Mouse (Mus musculus): ENCODE data around the gene Adk. TPM values are rescaled to one million over a fixed set of nuclear protein-coding genes. Genes with fewer than 3 reads are reported as not detected.

Adk gene
- total RNA-seq, 1 experiment from 2014 or later: 47.3 TPM

DNA sequence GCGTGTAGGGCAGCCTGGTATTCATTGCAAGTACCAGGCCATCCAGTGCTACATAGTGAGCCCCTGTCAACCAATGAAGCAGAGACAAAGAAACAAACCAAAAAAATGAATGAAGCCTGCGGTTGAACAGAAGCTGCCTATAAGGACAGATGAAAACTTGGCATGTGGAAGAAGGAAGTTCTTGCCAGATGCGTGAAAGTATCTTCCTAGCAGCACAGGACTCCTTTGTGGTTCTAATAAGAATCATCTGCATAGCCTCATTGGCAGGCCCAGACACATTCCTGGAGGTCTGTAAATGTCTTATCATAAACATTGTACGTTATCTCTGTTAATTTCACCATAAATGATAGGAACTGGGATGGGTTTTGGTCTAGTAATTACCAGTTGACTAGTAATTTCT, 154.1 kb downstream of the Adk start:
- ATAC-seq (replicated peaks; ENCODE audit: insufficient number of reproducible peaks, low FRiP score, low TSS enrichment, poor library complexity, severe bottlenecking): no peak

GRCm38 (mm10) chr14:21221574-21222138, 169.3 kb downstream of the Adk start:
- no peak for ATAC-seq (replicated peaks; ENCODE audit: insufficient number of reproducible peaks, low FRiP score, low TSS enrichment, poor library complexity, severe bottlenecking)

GRCm38 (mm10) chr14:21222206-21222605, 169.8 kb downstream of the Adk start:
- ATAC-seq (replicated peaks; ENCODE audit: insufficient number of reproducible peaks, low FRiP score, low TSS enrichment, poor library complexity, severe bottlenecking): no peak

DNA sequence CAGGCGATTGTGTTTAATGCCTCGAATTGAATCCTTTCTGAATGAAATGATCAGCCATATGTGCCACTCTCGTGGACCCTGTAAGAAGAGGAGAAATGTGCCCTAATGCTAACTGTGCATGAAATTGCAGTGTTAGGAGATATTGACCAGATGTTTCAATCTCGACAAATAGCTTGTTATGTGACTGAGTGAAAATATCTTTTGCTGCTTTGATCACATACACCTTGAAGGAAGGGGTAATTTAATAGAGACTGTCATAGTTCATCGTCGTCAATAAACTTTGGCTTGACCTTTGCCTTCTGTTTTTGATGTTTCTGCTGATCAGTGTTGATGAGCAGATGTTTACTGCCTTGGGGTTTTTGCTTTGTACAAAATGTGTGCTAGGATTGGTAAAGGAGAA, 171.1 kb downstream of the Adk start:
- no peak for ATAC-seq (replicated peaks; ENCODE audit: insufficient number of reproducible peaks, low FRiP score, low TSS enrichment, poor library complexity, severe bottlenecking)

- no peak for ATAC-seq (replicated peaks; ENCODE audit: insufficient number of reproducible peaks, low FRiP score, low TSS enrichment, poor library complexity, severe bottlenecking)
Measured at GRCm38 (mm10) chr14:21223971-21224635, 171.7 kb downstream of the Adk start.

DNA sequence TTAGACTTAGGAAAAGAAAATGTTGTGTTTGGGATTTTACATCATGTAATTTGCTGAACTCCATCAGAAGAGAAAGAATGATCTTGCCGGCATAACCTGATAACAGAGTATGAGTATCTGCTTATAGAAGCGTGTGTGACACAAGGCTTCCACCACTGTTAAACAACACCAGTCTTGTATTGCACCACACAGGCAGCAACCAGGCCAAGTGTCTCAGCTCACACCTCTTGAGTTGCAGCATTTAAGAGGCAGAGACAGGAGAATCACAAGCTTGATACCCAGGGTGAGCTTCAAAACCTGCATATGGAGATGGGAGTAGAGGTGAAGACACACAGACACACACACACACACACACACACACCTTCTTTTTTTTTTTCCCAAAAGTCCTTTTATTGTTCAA, 184.7 kb downstream of the Adk start:
- ATAC-seq (replicated peaks; ENCODE audit: insufficient number of reproducible peaks, low FRiP score, low TSS enrichment, poor library complexity, severe bottlenecking): no peak

DNA sequence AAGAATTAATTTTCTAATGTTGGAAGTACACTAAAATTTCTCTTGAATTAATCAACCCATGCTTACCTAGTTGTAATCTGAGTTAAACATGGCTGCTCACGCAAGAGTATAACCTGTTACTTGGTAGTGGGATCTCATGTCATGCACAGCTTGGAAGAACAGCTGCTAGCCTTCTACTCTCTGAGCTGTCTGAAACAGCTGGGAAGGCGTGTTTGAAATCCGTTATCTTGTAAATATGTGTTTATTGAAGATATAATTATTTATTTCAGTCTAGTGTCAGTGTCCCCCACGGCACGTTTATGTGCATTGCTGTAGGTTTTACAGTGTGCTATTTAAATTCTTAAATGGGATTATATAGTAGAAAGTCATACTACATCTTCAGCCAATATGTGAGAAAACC, 188.7 kb downstream of the Adk start:
- ATAC-seq (replicated peaks; ENCODE audit: insufficient number of reproducible peaks, low FRiP score, low TSS enrichment, poor library complexity, severe bottlenecking): no peak

DNA sequence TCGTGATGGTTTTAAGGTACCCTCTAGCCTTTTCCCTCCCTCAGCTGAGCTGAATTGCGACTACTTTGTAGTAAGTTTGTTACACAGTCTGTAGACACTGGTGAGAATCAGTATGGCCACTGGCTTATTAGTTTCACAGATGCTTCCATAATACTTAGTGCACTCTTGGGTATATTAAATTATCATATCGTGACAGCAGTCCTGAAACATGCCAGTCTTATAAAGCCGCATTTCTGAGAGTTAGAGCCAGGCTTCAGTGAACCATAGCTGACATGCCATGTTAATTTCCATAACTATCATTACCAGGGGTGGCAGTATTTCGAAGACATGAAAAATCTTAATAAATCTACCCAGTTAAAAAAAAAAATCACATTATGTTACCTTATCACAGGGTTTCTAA, 199.0 kb downstream of the Adk start:
- ATAC-seq (replicated peaks; ENCODE audit: insufficient number of reproducible peaks, low FRiP score, low TSS enrichment, poor library complexity, severe bottlenecking): no peak

DNA sequence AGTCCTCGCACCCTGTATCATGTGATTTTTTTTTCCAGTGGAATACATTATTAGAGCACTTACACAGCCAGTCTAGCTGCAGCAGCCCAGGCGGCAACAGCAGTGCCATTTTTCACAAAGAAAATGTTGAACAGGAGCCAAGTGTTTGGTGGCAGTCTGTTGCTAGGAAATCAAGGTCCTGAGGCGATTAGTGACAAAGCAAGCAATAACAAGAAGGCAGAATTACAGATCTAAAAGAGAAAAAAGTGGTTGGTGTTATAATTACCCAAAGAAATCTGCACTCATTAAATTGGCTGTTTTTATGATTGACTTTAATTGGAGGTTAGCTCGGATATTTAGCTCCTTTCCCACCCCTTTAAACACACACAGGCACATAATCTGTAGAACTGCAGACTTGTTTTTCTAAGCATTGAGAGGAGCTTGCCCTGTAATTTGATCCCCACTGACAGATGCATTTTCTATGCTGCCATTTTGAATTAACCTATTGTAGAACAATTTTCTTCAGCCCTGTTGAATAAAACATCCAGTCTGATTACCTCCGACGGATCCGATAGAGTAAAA, 200.0 kb downstream of the Adk start:
- no peak for ATAC-seq (replicated peaks; ENCODE audit: insufficient number of reproducible peaks, low FRiP score, low TSS enrichment, poor library complexity, severe bottlenecking)

DNA sequence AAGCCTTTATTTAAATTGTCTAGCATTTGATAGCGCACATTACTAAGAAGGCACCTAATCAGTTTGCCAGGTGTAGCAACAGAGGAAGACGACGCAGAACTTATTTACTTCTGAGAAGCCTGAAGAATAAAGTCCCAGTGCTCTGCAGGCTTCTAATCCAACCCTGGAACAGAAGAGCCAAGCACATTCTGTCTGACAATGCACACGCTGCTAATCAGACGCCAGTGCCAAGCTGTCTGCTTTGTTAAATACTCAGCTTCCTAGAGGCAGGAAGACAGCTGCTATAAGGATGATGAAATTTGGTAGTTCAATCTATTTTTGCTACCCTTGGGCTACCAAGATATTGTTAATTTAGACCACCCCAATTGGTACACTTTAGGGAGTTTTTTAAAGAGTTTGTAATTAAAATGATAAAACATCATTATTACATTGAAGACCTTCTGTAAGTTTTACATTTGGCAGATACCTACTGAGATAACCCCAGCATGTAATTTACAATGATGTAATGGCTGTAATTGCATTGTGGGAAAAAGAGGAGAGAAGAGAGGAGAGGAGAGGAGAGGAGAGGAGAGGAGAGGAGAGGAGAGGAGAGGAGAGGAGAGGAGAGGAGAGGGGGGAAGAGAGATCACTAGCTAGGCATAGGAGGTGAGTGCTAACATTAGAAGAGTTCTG, 201.1 kb downstream of the Adk start:
- no peak for ATAC-seq (replicated peaks; ENCODE audit: insufficient number of reproducible peaks, low FRiP score, low TSS enrichment, poor library complexity, severe bottlenecking)

GRCm38 (mm10) chr14:21253993-21254339, 201.6 kb downstream of the Adk start:
- no peak for ATAC-seq (replicated peaks; ENCODE audit: insufficient number of reproducible peaks, low FRiP score, low TSS enrichment, poor library complexity, severe bottlenecking)

DNA sequence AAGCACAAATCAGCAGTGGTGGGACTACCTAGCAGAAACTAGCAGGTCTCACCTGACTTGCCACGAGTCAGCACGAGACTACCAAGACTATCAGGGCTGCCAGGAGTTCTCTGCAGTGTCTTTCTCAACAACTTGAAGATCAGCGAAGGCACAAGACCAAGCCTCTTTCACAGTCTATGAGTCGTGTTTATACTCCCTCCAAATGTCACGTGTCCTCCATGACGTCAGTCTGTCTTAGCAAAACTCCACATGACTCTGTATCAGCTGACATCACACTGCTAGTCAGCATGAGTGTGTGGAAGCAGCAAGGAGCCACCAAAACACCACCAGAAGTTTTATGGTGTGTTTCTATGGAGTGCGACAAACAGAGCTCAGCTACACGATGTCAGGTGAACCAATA, 215.9 kb downstream of the Adk start:
- no peak for ATAC-seq (replicated peaks; ENCODE audit: insufficient number of reproducible peaks, low FRiP score, low TSS enrichment, poor library complexity, severe bottlenecking)

DNA sequence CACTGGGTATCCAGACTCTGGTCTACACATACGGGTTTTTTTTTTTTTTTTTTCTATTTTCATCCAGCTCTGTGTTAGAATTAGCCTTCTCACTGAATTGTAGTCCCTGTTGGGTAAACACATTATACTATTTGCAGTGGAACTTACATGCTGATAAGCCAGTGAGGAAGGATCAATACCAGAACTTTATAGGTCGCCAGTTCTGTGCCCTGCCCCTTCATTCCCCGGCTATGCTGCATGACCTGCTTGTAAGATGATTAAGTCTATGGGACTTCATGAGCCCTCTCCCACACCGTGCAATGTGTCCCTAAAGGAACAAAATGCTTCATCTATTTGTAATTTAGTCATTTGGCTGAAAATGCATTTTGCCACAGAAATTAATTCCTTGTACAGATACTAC, 219.1 kb downstream of the Adk start:
- no peak for ATAC-seq (replicated peaks; ENCODE audit: insufficient number of reproducible peaks, low FRiP score, low TSS enrichment, poor library complexity, severe bottlenecking)

- ATAC-seq (replicated peaks; ENCODE audit: insufficient number of reproducible peaks, low FRiP score, low TSS enrichment, poor library complexity, severe bottlenecking): no peak
Measured at GRCm38 (mm10) chr14:21275786-21276185, 223.4 kb downstream of the Adk start.

GRCm38 (mm10) chr14:21278290-21278689, 225.9 kb downstream of the Adk start:
- no peak for ATAC-seq (replicated peaks; ENCODE audit: insufficient number of reproducible peaks, low FRiP score, low TSS enrichment, poor library complexity, severe bottlenecking)

DNA sequence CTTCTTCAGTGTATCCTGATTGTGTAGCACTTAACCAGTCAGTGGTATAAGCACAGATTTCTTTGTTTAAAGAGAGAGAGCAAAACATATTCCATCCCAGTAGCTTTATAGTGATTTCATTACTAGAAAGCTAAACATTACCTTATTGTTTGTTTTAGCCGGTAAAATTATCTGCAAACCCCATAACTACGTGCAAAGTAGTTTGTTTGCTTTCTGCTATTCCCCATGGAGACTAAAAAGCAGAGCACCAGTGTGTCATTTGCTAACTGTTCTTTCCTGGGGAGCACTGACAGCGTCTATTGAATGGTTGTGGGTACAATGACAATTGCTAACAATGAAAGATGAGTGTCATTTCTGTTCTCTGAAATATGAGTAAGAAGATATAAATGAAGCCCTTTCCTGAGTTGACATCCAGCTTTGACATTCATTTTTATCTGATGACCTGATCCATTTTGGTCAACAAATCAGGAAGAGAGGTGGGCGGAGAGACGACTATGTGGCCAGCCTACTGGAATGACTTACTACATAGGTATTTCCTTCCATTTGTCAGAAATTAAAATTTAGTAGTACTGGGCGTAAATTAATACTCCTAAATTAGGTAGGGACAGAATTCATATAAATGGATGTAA, 226.6 kb downstream of the Adk start:
- ATAC-seq (replicated peaks; ENCODE audit: insufficient number of reproducible peaks, low FRiP score, low TSS enrichment, poor library complexity, severe bottlenecking): no peak

DNA sequence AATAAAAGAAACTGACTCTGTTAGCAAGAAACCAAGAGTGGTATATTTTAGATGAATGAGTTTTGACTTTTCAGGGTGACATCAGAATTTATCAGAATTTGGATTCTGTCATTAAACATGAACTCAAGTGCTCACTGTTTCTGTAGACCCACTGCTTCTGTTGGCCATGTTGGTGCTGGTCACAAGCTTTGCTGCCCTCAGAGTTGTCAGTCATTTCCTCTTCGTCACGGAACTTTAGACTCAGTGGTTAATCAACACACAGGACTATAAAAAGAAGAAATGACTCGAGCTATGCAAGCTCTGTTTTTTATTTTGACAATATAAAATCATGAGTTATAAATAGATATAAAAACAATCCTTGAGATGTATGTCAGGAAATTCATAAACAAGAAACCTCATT, 228.1 kb downstream of the Adk start:
- no peak for ATAC-seq (replicated peaks; ENCODE audit: insufficient number of reproducible peaks, low FRiP score, low TSS enrichment, poor library complexity, severe bottlenecking)

- no peak for ATAC-seq (replicated peaks; ENCODE audit: insufficient number of reproducible peaks, low FRiP score, low TSS enrichment, poor library complexity, severe bottlenecking)
Measured at GRCm38 (mm10) chr14:21281506-21281905, 229.1 kb downstream of the Adk start.

DNA sequence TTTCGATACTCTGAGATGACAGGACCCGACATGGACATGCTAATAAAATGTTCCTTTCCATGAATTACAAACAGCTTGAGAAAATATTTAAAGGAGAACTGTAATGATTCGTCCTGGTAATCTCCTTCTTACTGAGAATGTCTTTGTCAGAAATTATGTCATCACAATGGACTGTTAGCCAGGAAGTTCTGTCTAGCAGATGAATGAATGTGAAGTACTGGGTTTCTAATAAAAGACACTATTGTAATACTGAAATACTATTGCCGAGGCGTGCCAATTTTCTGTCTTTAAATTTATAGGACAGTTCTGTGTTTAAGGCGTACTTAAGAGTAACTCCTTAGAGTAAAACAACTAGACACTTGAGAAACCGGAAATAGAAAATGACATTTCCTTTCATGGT, 231.7 kb downstream of the Adk start:
- ATAC-seq (replicated peaks; ENCODE audit: insufficient number of reproducible peaks, low FRiP score, low TSS enrichment, poor library complexity, severe bottlenecking): no peak

DNA sequence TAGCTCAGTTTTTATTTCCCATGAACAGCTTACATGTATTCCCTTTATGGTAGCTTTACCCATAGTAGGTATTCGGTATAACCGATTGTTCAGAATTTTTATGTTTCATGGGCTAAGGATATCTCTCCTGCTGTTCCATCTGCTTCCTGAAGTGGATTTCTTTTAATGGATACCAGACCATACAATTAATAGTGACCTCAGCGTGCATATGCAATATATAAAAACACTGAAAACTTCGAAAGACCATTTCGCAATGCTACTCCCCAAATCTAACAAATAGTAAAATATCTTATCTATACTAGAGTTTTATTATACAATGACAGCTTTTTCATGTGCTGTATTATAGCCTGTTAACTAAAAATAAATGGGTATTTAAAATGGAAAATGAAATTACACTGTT, 232.5 kb downstream of the Adk start:
- no peak for ATAC-seq (replicated peaks; ENCODE audit: insufficient number of reproducible peaks, low FRiP score, low TSS enrichment, poor library complexity, severe bottlenecking)
